ENCODE assay signal across 13 mouse cellular contexts in the genomic region with DNA sequence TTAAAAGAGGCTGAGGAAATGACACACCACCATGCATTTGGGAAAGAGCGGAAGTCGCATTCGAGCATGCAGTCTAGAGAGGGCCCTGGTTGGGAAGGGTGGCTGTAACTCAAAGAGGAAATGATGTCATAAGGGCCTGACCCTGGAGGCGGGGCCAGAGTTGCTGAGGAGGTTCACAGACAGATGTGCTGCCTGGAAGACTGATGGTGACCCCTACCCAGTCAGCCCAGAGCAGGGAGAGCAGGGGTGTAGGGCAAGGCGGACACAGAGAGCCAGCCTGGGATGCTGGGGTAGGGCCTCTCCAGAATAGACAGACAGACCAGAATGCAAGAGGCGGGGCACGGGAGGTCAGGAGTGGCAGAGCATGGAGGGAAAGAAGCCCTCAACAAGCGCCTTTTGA.
DNase-seq lines count a peak whose midpoint lies in the region; ATAC-seq and TF ChIP-seq lines count a peak whose summit lies in the region.
"Had no signal": no experiment of that assay in that cellular context is flagged by ENCODE, and none has a peak within 500 bp of the region (broad histone marks: within the 10 kb centered on the region; RNA-seq: fewer than 3 reads in every experiment).

No protein-coding gene starts in this region.

- DNase-seq in hindbrain, postnatal 0 days (ENCODE audit: low spot score), result no peak
- DNase-seq in embryo, embryonic 9.5 days (ENCODE audit: extremely low spot score), result peak; percentile 39
- peak; percentile 61 for DNase-seq in limb, embryonic 11.5 days (ENCODE audit: low spot score)
- DNase-seq in adrenal gland, adult (ENCODE audit: inconsistent age in 2 of 2, low spot score in 1 of 2), result no peak
- DNase-seq in cerebellum, postnatal 4 days (ENCODE audit: low spot score in 2 of 2), result no peak
- no peak for DNase-seq in adipocyte (ENCODE audit: low spot score)
- DNase-seq: adrenal gland, adult 8-10 months; cerebellum, postnatal 36 days; gastrocnemius, postnatal 36 days had no signal

- 0 out of 2 replicates have a peak, but pooled peaks have one; percentile 35 for ATAC-seq in hindbrain, postnatal 0 days
- no peak for ATAC-seq in hindbrain, embryonic 13.5 days (ENCODE audit: low FRiP score)
- ATAC-seq in limb, embryonic 11.5 days (ENCODE audit: insufficient number of reproducible peaks, low FRiP score, low TSS enrichment, low read depth), result peak; percentile 81; the same call in 1 of the 2 replicates
- ATAC-seq: CD4-positive, CD25-positive, alpha-beta regulatory T cell, adult 4 months had no signal

- WGBS in hindbrain, postnatal 0 days, result 84% methylated on average over 8 of the region's 8 CpGs
- 75% methylated on average over 8 of the region's 8 CpGs for WGBS in hindbrain, embryonic 13.5 days
- 64% methylated on average over 8 of the region's 8 CpGs for WGBS in limb, embryonic 11.5 days

- H3K27ac ChIP-seq in hindbrain, postnatal 0 days, result peak overlapping the region; percentile 15; the same call in 1 of the 2 replicates
- H3K27ac ChIP-seq in hindbrain, embryonic 13.5 days, result no peak overlapping the region
- H3K27ac ChIP-seq in limb, embryonic 11.5 days (replicated peaks; ENCODE audit: low read depth, low read length), result peak overlapping the region; percentile 54; the same call in 1 of the 2 replicates
- H3K27ac ChIP-seq: liver, embryonic 15.5 days had no signal

- no peaks in the 10 kb centered on the region for H3K9me3 ChIP-seq in hindbrain, postnatal 0 days (ENCODE audit: low read length)
- H3K9me3 ChIP-seq in hindbrain, embryonic 13.5 days, result no peaks in the 10 kb centered on the region
- no peaks in the 10 kb centered on the region for H3K9me3 ChIP-seq in E14TG2a.4 (ENCODE audit: low read length)
- H3K9me3 ChIP-seq in limb, embryonic 11.5 days (ENCODE audit: control insufficient read depth, low read length), result no peaks in the 10 kb centered on the region
- H3K9me3 ChIP-seq: liver, embryonic 15.5 days had no signal

- peaks cover 30% of the 10 kb centered on the region for H3K36me3 ChIP-seq in hindbrain, postnatal 0 days (ENCODE audit: insufficient read depth, low read length)
- peaks cover 59% of the 10 kb centered on the region for H3K36me3 ChIP-seq in hindbrain, embryonic 13.5 days
- H3K36me3 ChIP-seq in E14TG2a.4 (ENCODE audit: insufficient read depth, low read length), result peaks cover 7% of the 10 kb centered on the region
- H3K36me3 ChIP-seq in limb, embryonic 11.5 days (ENCODE audit: control insufficient read depth, insufficient read depth, low read length), result no peaks in the 10 kb centered on the region
- H3K36me3 ChIP-seq: liver, embryonic 15.5 days had no signal

- H3K4me1 ChIP-seq in hindbrain, postnatal 0 days (ENCODE audit: insufficient read depth, low read length), result no peaks in the 10 kb centered on the region
- H3K4me1 ChIP-seq in hindbrain, embryonic 13.5 days (replicated peaks), result no peaks in the 10 kb centered on the region; the same call in 1 of the 2 replicates
- peaks cover 14% of the 10 kb centered on the region for H3K4me1 ChIP-seq in E14TG2a.4 (replicated peaks; ENCODE audit: low read depth, low read length)
- peaks cover 14% of the 10 kb centered on the region for H3K4me1 ChIP-seq in limb, embryonic 11.5 days (ENCODE audit: control insufficient read depth, insufficient read depth, low read length)
- H3K4me1 ChIP-seq: liver, embryonic 15.5 days had no signal

- no peaks in the 10 kb centered on the region for H3K27me3 ChIP-seq in hindbrain, postnatal 0 days (ENCODE audit: insufficient read depth, low read length)
- no peaks in the 10 kb centered on the region for H3K27me3 ChIP-seq in hindbrain, embryonic 13.5 days
- H3K27me3 ChIP-seq in E14TG2a.4 (ENCODE audit: insufficient read depth, low read length), result no peaks in the 10 kb centered on the region
- H3K27me3 ChIP-seq in limb, embryonic 11.5 days (ENCODE audit: control insufficient read depth, insufficient read depth, low read length), result no peaks in the 10 kb centered on the region
- H3K27me3 ChIP-seq: liver, embryonic 15.5 days had no signal

- no peak overlapping the region for H3K4me2 ChIP-seq in hindbrain, postnatal 0 days (ENCODE audit: low read depth, low read length)
- no peak overlapping the region for H3K4me2 ChIP-seq in hindbrain, embryonic 13.5 days
- H3K4me2 ChIP-seq in limb, embryonic 11.5 days (ENCODE audit: low read depth, severe bottlenecking), result no peak overlapping the region
- H3K4me2 ChIP-seq: liver, embryonic 15.5 days had no signal

- H3K9ac ChIP-seq in hindbrain, postnatal 0 days (replicated peaks; ENCODE audit: low read length), result no peak overlapping the region
- H3K9ac ChIP-seq in hindbrain, embryonic 13.5 days, result no peak overlapping the region
- no peak overlapping the region for H3K9ac ChIP-seq in limb, embryonic 11.5 days (ENCODE audit: low read length)
- H3K9ac ChIP-seq: liver, embryonic 15.5 days had no signal

- no peak overlapping the region for H3K4me3 ChIP-seq in hindbrain, postnatal 0 days (ENCODE audit: low read length)
- H3K4me3 ChIP-seq in hindbrain, embryonic 13.5 days, result no peak overlapping the region
- peak overlapping the region; percentile 71 for H3K4me3 ChIP-seq in E14TG2a.4 (replicated peaks; ENCODE audit: low read length)
- no peak overlapping the region for H3K4me3 ChIP-seq in limb, embryonic 11.5 days (ENCODE audit: low read depth, low read length)
- H3K4me3 ChIP-seq: liver, embryonic 15.5 days had no signal

- TF ChIP-seq CTCF in hindbrain, postnatal 0 days (IDR thresholded peaks at IDR 0.05; ENCODE audit: low read depth), result no peak
- TF ChIP-seq CTCF in E14TG2a.4 (conservative IDR thresholded peaks at IDR 0.05; ENCODE audit: low read length), result no peak

Comparison
In these comparisons a context has a peak if more than half of its experiments do, and no peak if none do; other contexts are left out.
1. DNase-seq: peak in embryo, embryonic 9.5 days (single experiment) and limb, embryonic 11.5 days (single experiment); none in hindbrain, postnatal 0 days (single experiment), adrenal gland, adult (0 of 2), cerebellum, postnatal 4 days (0 of 2) and adipocyte (single experiment).